ENCODE assay signal across 20 mouse cellular contexts in the genomic region with DNA sequence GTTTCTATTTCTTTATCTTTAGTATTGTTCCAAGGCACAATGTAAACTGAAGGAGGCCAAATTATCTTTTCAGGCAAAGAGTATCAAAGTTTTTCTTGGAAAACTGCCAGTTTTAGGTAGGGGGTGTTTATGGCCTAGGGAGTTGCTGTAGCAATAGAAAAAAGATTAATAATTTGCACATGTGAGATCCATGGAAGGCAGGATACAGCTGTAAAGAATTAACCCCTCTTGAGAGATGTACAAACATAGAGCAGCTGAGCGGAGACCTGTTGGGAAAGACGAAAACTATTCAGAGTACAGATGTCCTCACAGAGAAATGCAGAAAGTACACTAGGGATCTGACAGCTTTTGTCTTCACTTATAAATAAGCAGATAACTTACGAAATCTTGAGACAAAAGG.
DNase-seq lines count a peak whose midpoint lies in the region; ATAC-seq and TF ChIP-seq lines count a peak whose summit lies in the region.
"Had no signal": no experiment of that assay in that cellular context is flagged by ENCODE, and none has a peak within 500 bp of the region (broad histone marks: within the 10 kb centered on the region; RNA-seq: fewer than 3 reads in every experiment).

No protein-coding gene starts in this region.

- no peak for TF ChIP-seq CTCF in brain, embryonic 14.5 days (IDR thresholded peaks at IDR 0.05; ENCODE audit: borderline replicate concordance, extremely low read depth, insufficient read depth, insufficient read length)

- peaks cover 3% of the 10 kb centered on the region; the same call in 1 of the 2 replicates for H3K27me3 ChIP-seq in limb, embryonic 12.5 days
- H3K27me3 ChIP-seq in limb, embryonic 10.5 days (ENCODE audit: low read depth, poor library complexity, severe bottlenecking), result no peaks in the 10 kb centered on the region
- H3K27me3 ChIP-seq: CH12.LX; limb, embryonic 15.5 days; stomach, embryonic 15.5 days had no signal

- WGBS in limb, embryonic 12.5 days, result 28% methylated on average over 3 of the region's 3 CpGs
- 45% methylated on average over 3 of the region's 3 CpGs for WGBS in limb, embryonic 10.5 days

- H3K9ac ChIP-seq in limb, embryonic 12.5 days (replicated peaks), result no peak overlapping the region
- H3K9ac ChIP-seq: forebrain, postnatal 0 days; limb, embryonic 15.5 days; liver, postnatal 0 days; stomach, embryonic 15.5 days had no signal

- no peak for DNase-seq in limb, embryonic 10.5 days (ENCODE audit: low spot score)
- peak; percentile 54 for DNase-seq in brain, embryonic 14.5 days (ENCODE audit: low read depth)
- peak; percentile 27 for DNase-seq in embryo, embryonic 11.5 days (ENCODE audit: low read depth, low spot score)
- DNase-seq in hindlimb bud, embryonic 11.5 days (ENCODE audit: extremely low spot score, low read depth, low spot score), result peak; percentile 18
- no peak for DNase-seq in gastrocnemius, postnatal 14 days
- no peak for DNase-seq in left cerebral cortex, adult 9 months (ENCODE audit: low spot score in 2 of 2)
- DNase-seq: adrenal gland, postnatal 36 days; cerebellum, postnatal 10 days; forebrain, postnatal 0 days; kidney, adult 18-20 months; liver, postnatal 0 days; lung, postnatal 4 days; thymus, postnatal 36 days had no signal

- 0 out of 2 replicates have a peak overlapping the region, but pooled peaks have one; percentile 0 for H3K4me2 ChIP-seq in limb, embryonic 12.5 days
- H3K4me2 ChIP-seq: limb, embryonic 15.5 days; stomach, embryonic 15.5 days had no signal

- H3K4me1 ChIP-seq in limb, embryonic 12.5 days (replicated peaks), result peaks cover 12% of the 10 kb centered on the region
- H3K4me1 ChIP-seq in limb, embryonic 10.5 days, result peaks cover 8% of the 10 kb centered on the region
- H3K4me1 ChIP-seq: heart, embryonic 10.5 days; limb, embryonic 15.5 days; stomach, embryonic 15.5 days had no signal

- no peaks in the 10 kb centered on the region for H3K9me3 ChIP-seq in limb, embryonic 12.5 days
- no peaks in the 10 kb centered on the region for H3K9me3 ChIP-seq in limb, embryonic 10.5 days (replicated peaks)
- H3K9me3 ChIP-seq: heart, embryonic 10.5 days; limb, embryonic 15.5 days; stomach, embryonic 15.5 days had no signal

- intact Hi-C loops in gastrocnemius, postnatal 14 days (cut with DNase I; ENCODE audit: low total_unique reads), result no loop called here

- no peaks in the 10 kb centered on the region for H3K36me3 ChIP-seq in limb, embryonic 12.5 days
- H3K36me3 ChIP-seq in limb, embryonic 10.5 days, result no peaks in the 10 kb centered on the region
- H3K36me3 ChIP-seq: heart, embryonic 10.5 days; limb, embryonic 15.5 days; stomach, embryonic 15.5 days had no signal

- no peak overlapping the region for H3K4me3 ChIP-seq in limb, embryonic 12.5 days (replicated peaks)
- H3K4me3 ChIP-seq in limb, embryonic 10.5 days, result no peak overlapping the region
- H3K4me3 ChIP-seq: erythroblast, embryonic 14.5 days; heart, embryonic 10.5 days; limb, embryonic 15.5 days; stomach, embryonic 15.5 days had no signal

- ATAC-seq in limb, embryonic 12.5 days (ENCODE audit: insufficient number of reproducible peaks, insufficient read depth, low FRiP score, low TSS enrichment, low read depth), result peak; percentile 87
- ATAC-seq: activated CD4-positive, CD25-positive, alpha-beta regulatory T cell, adult 4 months; forebrain, postnatal 0 days; liver, postnatal 0 days had no signal

- no peak overlapping the region for H3K27ac ChIP-seq in limb, embryonic 12.5 days
- no peak overlapping the region for H3K27ac ChIP-seq in limb, embryonic 10.5 days
- H3K27ac ChIP-seq: heart, embryonic 10.5 days; limb, embryonic 15.5 days; stomach, embryonic 15.5 days had no signal

- TF ChIP-seq POLR2A in brain, embryonic 14.5 days (IDR thresholded peaks at IDR 0.05; ENCODE audit: borderline replicate concordance, extremely low read depth, insufficient read depth, insufficient read length, poor library complexity, severe bottlenecking), result no peak

Comparison
In these comparisons a context has a peak if more than half of its experiments do, and no peak if none do; other contexts are left out.
1. DNase-seq: peak in brain, embryonic 14.5 days (single experiment), embryo, embryonic 11.5 days (single experiment) and hindlimb bud, embryonic 11.5 days (single experiment); none in limb, embryonic 10.5 days (single experiment), gastrocnemius, postnatal 14 days (single experiment) and left cerebral cortex, adult 9 months (0 of 2).